Mouse (Mus musculus): ENCODE measurements at regions not wholly inside any gene's neighbourhood (a gene's known extent, or its start where the extent isn't known, plus 50 kb on each side); places are given as distances from the start of the nearest gene placed in this dataset.

GRCm38 (mm10) chr17:91430351-91430750 lies 337.5 kb upstream of the Nrxn1 start:
- Histone ChIP-seq H3K27me3 (ENCODE audit: control insufficient read depth in 1 of 2, insufficient read depth in 2 of 2, low read length in 2 of 2) (no peaks in the 10 kb centered on the region), H3K27ac (ENCODE audit: control insufficient read depth, low read depth, low read length) (no peak overlapping the region), H3K79me2 (ENCODE audit: control insufficient read depth, insufficient read depth, low read length, poor library complexity) (no peaks in the 10 kb centered on the region; the same call in 1 of the 2 replicates), H3K4me3 (ENCODE audit: control insufficient read depth in 1 of 2, insufficient read depth in 1 of 2, low read depth in 2 of 2, low read length in 2 of 2) (no peak overlapping the region), H3K4me1 (ENCODE audit: control insufficient read depth in 1 of 2, insufficient read depth in 2 of 2, low read length in 2 of 2) (peaks cover 3 to 5% of the 10 kb centered on the region in 2 experiments; a peak in 2 of 4 replicates), H3K9me3 (replicated peaks; ENCODE audit: insufficient read depth, low read length) (no peaks in the 10 kb centered on the region), H3K36me3 (ENCODE audit: control insufficient read depth in 1 of 2, insufficient read depth in 2 of 2, low read length in 2 of 2) (peaks cover 2 to 21% of the 10 kb centered on the region in 2 experiments; a peak in 3 of 4 replicates), H3K9ac (ENCODE audit: control insufficient read depth, low read depth, low read length, poor library complexity, severe bottlenecking) (no peak overlapping the region)
- no peak for TF ChIP-seq MAX (IDR thresholded peaks at IDR 0.05; ENCODE audit: low read length)
- TF ChIP-seq EP300 (IDR thresholded peaks at IDR 0.05; ENCODE audit: low read depth in 1 of 2, low read length in 2 of 2), result peak in 1 of 2 experiments; percentile 21; a peak in 1 of 4 replicates
- no peak for DNase-seq (ENCODE audit: low read depth, low spot score)

GRCm38 (mm10) chr17:91425120-91425519 lies 332.2 kb upstream of the Nrxn1 start:
- Histone ChIP-seq H3K79me2 (ENCODE audit: control insufficient read depth, insufficient read depth, low read length, poor library complexity) (no peaks in the 10 kb centered on the region; the same call in 1 of the 2 replicates), H3K27ac (ENCODE audit: control insufficient read depth, low read depth, low read length) (no peak overlapping the region), H3K4me1 (ENCODE audit: control insufficient read depth in 1 of 2, insufficient read depth in 2 of 2, low read length in 2 of 2) (peaks cover 0 to 3% of the 10 kb centered on the region in 2 experiments; a peak in 1 of 4 replicates), H3K9me3 (replicated peaks; ENCODE audit: insufficient read depth, low read length) (no peaks in the 10 kb centered on the region), H3K9ac (ENCODE audit: control insufficient read depth, low read depth, low read length, poor library complexity, severe bottlenecking) (no peak overlapping the region), H3K36me3 (ENCODE audit: control insufficient read depth in 1 of 2, insufficient read depth in 2 of 2, low read length in 2 of 2) (peaks cover 0 to 20% of the 10 kb centered on the region in 2 experiments; a peak in 3 of 4 replicates), H3K27me3 (ENCODE audit: control insufficient read depth in 1 of 2, insufficient read depth in 2 of 2, low read length in 2 of 2) (no peaks in the 10 kb centered on the region), H3K4me3 (ENCODE audit: control insufficient read depth in 1 of 2, insufficient read depth in 1 of 2, low read depth in 2 of 2, low read length in 2 of 2) (no peak overlapping the region)
- no peak for TF ChIP-seq EP300 (IDR thresholded peaks at IDR 0.05; ENCODE audit: low read depth in 1 of 2, low read length in 2 of 2)
- TF ChIP-seq UBTF (IDR thresholded peaks at IDR 0.05; ENCODE audit: borderline replicate concordance, insufficient read depth, low read depth, low read length), result no peak
- TF ChIP-seq MYB (IDR thresholded peaks at IDR 0.05; ENCODE audit: low read depth, low read length), result no peak
- no peak for TF ChIP-seq ETS1 (IDR thresholded peaks at IDR 0.05; ENCODE audit: low read depth, low read length)
- no peak for TF ChIP-seq ZNF384 (IDR thresholded peaks at IDR 0.05; ENCODE audit: low read depth, low read length)
- TF ChIP-seq TBP (IDR thresholded peaks at IDR 0.05; ENCODE audit: low read depth, low read length), result no peak
- no peak for TF ChIP-seq ZMIZ1 (IDR thresholded peaks at IDR 0.05; ENCODE audit: low read depth, low read length)
- no peak for TF ChIP-seq TCF12 (IDR thresholded peaks at IDR 0.05; ENCODE audit: low read depth, low read length)
- DNase-seq (ENCODE audit: low read depth, low spot score), result no peak

- H3K27me3 ChIP-seq (ENCODE audit: control insufficient read depth in 1 of 2, insufficient read depth in 2 of 2, low read length in 2 of 2), result no peaks in the 10 kb centered on the region
- H3K4me1 ChIP-seq (ENCODE audit: control insufficient read depth in 1 of 2, insufficient read depth in 2 of 2, low read length in 2 of 2), result peaks cover 0 to 13% of the 10 kb centered on the region in 2 experiments; a peak in 2 of 4 replicates
- no peak overlapping the region for H3K9ac ChIP-seq (ENCODE audit: control insufficient read depth, low read depth, low read length, poor library complexity, severe bottlenecking)
- H3K36me3 ChIP-seq (ENCODE audit: control insufficient read depth in 1 of 2, insufficient read depth in 2 of 2, low read length in 2 of 2), result peaks cover 1 to 24% of the 10 kb centered on the region in 2 experiments; a peak in 3 of 4 replicates
- H3K27ac ChIP-seq (ENCODE audit: control insufficient read depth, low read depth, low read length), result no peak overlapping the region
- H3K4me3 ChIP-seq (ENCODE audit: control insufficient read depth in 1 of 2, insufficient read depth in 1 of 2, low read depth in 2 of 2, low read length in 2 of 2), result no peak overlapping the region
- TF ChIP-seq ZC3H11A (IDR thresholded peaks at IDR 0.05; ENCODE audit: low read depth, low read length) (no peak), ELF1 (IDR thresholded peaks at IDR 0.05; ENCODE audit: low read depth, low read length) (no peak), EP300 (IDR thresholded peaks at IDR 0.05; ENCODE audit: low read depth in 1 of 2, low read length in 2 of 2) (0 out of 4 replicates have a peak, but pooled peaks of 1 of the 2 experiments have one; percentile 8), USF1 (IDR thresholded peaks at IDR 0.05; ENCODE audit: low read depth, low read length) (no peak)
- no peaks in the 10 kb centered on the region; the same call in 1 of the 2 replicates for H3K79me2 ChIP-seq (ENCODE audit: control insufficient read depth, insufficient read depth, low read length, poor library complexity)
- no peaks in the 10 kb centered on the region for H3K9me3 ChIP-seq (replicated peaks; ENCODE audit: insufficient read depth, low read length)
- no peak for DNase-seq (ENCODE audit: low read depth, low spot score)
Observed at GRCm38 (mm10) chr17:91418582-91418981, 325.7 kb upstream of the Nrxn1 start.
